Mouse (Mus musculus) heart, postnatal 10 days (tissue): ENCODE data around the gene Gm10563. TPM values are rescaled to one million over a fixed set of nuclear protein-coding genes. Genes with fewer than 3 reads are reported as not detected.
"Not testable (repeated sequence)": the region's sequence is repeated elsewhere in the genome, so short reads cannot be mapped to it uniquely, and the experiment has no call there.

Experiments
- DNase-seq, 2 experiments: peaks; one replicate each; pipeline ENCODE4 v3.0.0; 2021
- intact Hi-C: fragments of 180-260 bp; cut with DNase I; formaldehyde crosslinking; loops from one replicate; pipeline ENCODE4 v1.15.1; 2025
- total RNA-seq, 2 experiments: library from RNA; stranded (reverse); gene quantifications; 2 replicates each; pipeline ENCODE4 v1.2.3; 2021

The Gm10563 gene
- total RNA-seq, 2 experiments from 2014 or later: not detected

- intact Hi-C loops: no loop called here
- DNase-seq: peak; percentile 95
These were observed 43.9 kb downstream of the Gm10563 start, which contains the start of gene Slc35e2 for GRCm38 (mm10) chr4:155601091-155601996. TSS of gene Slc35e2 (plus strand) at chr4:155601416.

- intact Hi-C loops: no loop called here
These were observed 45.0 kb downstream of the Gm10563 start for GRCm38 (mm10) chr4:155599901-155600825.

GRCm38 (mm10) chr4:155598536-155598935 is 46.7 kb downstream of the Gm10563 start:
- intact Hi-C loops: no loop called here
- no peak for DNase-seq

More at GRCm38 (mm10) chr4:155599901-155600825, 45.0 kb downstream of the Gm10563 start:
- no peak for DNase-seq

- intact Hi-C loops: no loop called here
- no peak for DNase-seq
These were observed 48.6 kb downstream of the Gm10563 start for GRCm38 (mm10) chr4:155596606-155597005.

- intact Hi-C loops: no loop called here
- DNase-seq: no peak
These were observed 49.4 kb downstream of the Gm10563 start for GRCm38 (mm10) chr4:155595777-155596176.

- intact Hi-C loops: no loop called here
These were observed 51.4 kb downstream of the Gm10563 start for GRCm38 (mm10) chr4:155593780-155594179.

GRCm38 (mm10) chr4:155591012-155591719 is 54.0 kb downstream of the Gm10563 start:
- intact Hi-C loops: no loop called here
- DNase-seq: no peak

More at GRCm38 (mm10) chr4:155593780-155594179, 51.4 kb downstream of the Gm10563 start:
- no peak for DNase-seq

GRCm38 (mm10) chr4:155589356-155589755 is 55.9 kb downstream of the Gm10563 start:
- DNase-seq: no peak
- intact Hi-C loops: no loop called here

- intact Hi-C loops: loop anchor here (5.0 kb wide), 1 partner anchor 215 kb away; no protein-coding TSS in a partner anchor
- no peak for DNase-seq
These were observed 62.8 kb downstream of the Gm10563 start for GRCm38 (mm10) chr4:155582279-155582905.

- intact Hi-C loops: loop anchor here (1.0 to 5.0 kb wide), 2 partner anchors 99 to 213 kb away; no protein-coding TSS in a partner anchor
- peak; percentile 58 to 80 for DNase-seq
These were observed 64.8 kb downstream of the Gm10563 start for GRCm38 (mm10) chr4:155580420-155580819.

- peak; percentile 48 to 57 for DNase-seq
- intact Hi-C loops: no loop called here
These were observed 66.7 kb downstream of the Gm10563 start for GRCm38 (mm10) chr4:155578336-155579125.

GRCm38 (mm10) chr4:155577741-155578140 is 67.5 kb downstream of the Gm10563 start:
- no peak for DNase-seq
- intact Hi-C loops: no loop called here

GRCm38 (mm10) chr4:155577132-155577531 is 68.1 kb downstream of the Gm10563 start:
- DNase-seq: no peak
- intact Hi-C loops: no loop called here

- no peak for DNase-seq
- intact Hi-C loops: no loop called here
These were observed 69.7 kb downstream of the Gm10563 start for GRCm38 (mm10) chr4:155575521-155575920.

GRCm38 (mm10) chr4:155574931-155575330 is 70.3 kb downstream of the Gm10563 start:
- no peak for DNase-seq
- intact Hi-C loops: no loop called here

GRCm38 (mm10) chr4:155573876-155574275 is 71.3 kb downstream of the Gm10563 start:
- intact Hi-C loops: no loop called here

GRCm38 (mm10) chr4:155573155-155573554 is 72.1 kb downstream of the Gm10563 start:
- no peak for DNase-seq
- intact Hi-C loops: no loop called here

More at GRCm38 (mm10) chr4:155573876-155574275, 71.3 kb downstream of the Gm10563 start:
- no peak for DNase-seq

- intact Hi-C loops: no loop called here
- no peak for DNase-seq
These were observed 73.8 kb downstream of the Gm10563 start for GRCm38 (mm10) chr4:155571442-155571841.

GRCm38 (mm10) chr4:155570315-155570714 is 74.9 kb downstream of the Gm10563 start:
- intact Hi-C loops, DNase-seq: not testable (repeated sequence)
